Mouse (Mus musculus): Measurements from ENCODE around the gene Mettl18.

Mettl18 gene

DNA sequence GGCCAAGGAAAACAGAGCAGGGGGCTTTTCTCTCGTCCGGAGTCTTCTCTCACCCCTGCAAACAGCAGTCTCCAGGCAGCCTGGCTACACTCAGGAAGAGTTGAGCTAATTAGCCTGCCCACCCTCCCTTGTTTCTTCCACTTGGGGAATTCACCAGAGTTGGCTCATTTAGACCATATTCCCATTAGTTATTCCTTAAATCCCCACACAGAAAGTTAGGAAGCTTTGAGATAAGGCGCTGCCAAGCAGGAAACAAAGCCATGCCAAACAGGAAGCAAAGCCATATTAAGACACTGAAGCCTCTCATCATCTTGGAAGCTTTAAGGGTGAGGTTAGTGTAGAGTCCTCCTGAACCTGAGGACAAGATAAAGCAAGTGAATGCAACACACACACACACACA is 48.9 kb downstream of the Mettl18 start:
- DNase-seq (ENCODE audit: low spot score in 2 of 2), result no peak

All from frontal cortex, postnatal 14 days (tissue).